Mouse (Mus musculus) urinary bladder, postnatal 14 days (tissue): ENCODE measurements around the gene Rnh1.

Experiments
- DNase-seq: peaks from one replicate; pipeline ENCODE4 v3.0.0; 2021; ENCODE audit warnings: low spot score

Gene Rnh1

DNA sequence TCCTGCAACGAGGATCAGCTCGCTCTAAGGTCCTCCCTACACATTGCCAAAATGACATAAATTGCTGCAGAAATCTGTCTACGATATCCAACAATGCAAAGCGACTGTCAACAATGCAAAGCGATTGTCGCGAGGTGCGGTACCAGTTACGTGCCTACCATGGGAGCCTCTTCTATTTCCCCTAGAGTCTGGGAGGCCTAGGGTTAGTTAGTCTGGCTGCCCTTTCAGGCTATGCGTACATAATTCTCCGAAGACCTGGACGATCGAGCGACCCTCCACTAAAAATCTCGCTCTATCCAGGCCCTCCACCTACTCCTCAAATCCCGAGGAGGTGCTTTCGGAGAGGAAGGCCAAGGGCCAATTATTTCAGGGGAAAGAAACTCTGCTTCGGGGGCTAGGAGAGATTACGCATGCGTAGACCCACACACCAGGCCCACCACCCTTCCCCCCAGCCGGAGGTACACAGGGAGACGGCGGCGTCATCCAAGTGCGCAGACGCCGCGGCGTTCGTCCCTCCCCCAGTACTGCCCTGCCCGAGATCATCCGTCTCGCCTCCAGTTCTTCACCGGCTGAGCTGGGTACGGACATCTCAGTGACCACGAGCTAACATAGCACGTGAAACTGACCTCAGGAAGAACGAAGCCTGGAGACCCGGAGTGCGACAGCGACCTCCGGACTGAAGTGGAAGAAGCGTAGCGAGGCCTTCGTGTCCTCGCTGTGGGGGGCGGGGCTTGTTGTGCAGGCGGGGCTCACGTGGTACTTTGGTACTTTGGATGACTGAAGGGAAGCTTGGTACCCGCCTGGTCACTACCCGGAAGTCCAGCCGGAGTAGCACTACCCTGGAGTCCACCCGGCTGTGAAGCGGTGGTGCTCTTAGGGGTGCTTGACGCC is at the start of gene Rnh1:
Gene Rnh1 (minus strand): TSS at position 742 of the 891 bp plus-strand sequence.
- peak; percentile 90 for DNase-seq

DNA sequence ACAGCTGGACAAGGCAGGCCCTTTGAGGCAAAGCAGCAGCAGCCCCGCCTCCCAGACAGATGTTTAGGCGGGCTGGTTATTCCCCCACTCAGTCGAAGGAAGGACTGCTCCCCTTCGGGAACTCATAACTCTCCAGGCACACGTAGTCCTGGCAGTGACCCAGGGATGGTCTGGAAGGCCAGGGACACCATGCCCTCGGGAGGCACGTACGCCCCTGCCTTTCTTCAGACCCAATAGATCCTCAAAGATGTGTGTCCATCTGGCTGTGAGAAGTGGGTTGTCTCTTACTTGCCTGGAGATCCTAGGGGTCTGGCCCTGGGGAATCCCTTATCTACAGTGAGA is 49.4 kb upstream of the Rnh1 start:
- no peak for DNase-seq

DNA sequence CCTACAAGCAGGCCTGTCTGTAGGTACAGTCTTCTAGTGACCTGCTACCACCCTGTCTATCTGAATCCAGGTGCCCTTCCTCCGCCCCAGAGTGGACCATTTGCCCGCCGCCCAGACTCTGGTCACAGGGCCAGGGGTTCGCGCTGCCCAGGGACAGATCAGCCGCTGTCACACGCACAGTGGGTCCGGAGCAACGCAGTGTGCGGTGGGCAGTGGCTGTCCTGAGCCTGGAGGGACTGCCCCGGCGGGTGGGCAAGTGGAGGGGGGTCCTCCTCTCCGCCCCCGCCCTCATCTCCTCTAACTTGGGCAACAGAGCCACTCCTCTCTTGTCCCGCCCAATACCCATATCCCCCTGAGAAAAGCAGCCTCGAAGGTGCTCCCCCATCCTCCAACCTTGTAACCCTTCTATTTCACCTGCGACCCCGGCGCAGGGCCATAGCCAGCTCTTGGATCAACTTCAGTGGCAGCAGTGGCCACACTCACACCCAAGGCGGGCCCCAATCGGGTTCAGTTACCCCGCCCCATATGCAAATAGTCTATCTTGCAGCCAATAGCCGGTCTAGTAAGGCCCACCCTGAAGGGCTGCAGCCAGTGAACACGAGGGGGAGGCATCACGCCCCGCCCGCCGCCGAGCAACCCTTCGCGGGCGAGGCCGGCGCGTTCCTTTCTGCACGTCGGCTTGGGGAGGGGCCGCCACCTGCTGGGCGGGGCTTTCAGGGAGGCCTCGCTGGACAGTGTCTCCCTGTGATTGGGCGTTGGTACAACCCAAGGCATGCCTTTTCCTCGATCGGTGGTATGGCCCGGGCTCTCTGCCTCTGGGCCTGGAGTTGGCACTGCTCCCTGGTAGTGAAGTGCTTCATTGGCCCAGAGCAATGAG is 48.8 kb upstream of the Rnh1 start:
- peak; percentile 99 for DNase-seq

- DNase-seq = no peak
Observed at GRCm38 (mm10) chr7:141220377-141220776, 47.7 kb upstream of the Rnh1 start.

GRCm38 (mm10) chr7:141219558-141220099 is 47.0 kb upstream of the Rnh1 start:
- DNase-seq = no peak

DNA sequence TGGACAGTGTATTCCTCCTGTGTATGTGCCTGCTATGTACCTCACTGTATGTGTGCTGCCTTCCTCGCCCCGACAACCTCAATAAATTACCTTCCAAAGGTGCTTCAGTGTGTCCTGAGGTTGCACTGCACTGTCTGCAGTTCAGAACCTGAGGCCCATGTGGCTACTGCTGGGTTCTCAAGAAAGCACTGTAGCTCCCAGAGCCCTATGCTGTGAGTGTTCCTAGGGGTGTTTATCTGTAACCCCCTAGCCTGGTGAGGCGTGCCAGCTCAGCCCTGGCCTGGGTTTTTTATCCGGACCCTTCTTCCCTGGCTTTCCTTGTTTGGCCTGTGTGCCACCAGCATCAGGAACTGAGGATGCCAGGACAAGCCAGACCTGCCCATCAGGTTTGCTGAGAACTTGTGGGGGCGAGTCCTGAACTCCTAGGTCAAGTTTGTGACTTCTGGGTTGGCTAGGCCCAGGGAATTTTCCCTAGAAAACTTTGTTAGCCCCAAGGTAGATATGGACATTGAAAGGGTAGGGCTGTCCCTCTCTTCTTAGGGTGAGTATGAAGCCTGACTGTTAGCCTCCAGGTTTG is 46.0 kb upstream of the Rnh1 start:
- DNase-seq = peak; percentile 74

GRCm38 (mm10) chr7:141218141-141218540 is 45.5 kb upstream of the Rnh1 start:
- no peak for DNase-seq

GRCm38 (mm10) chr7:141217343-141218013 is 44.8 kb upstream of the Rnh1 start:
- DNase-seq = no peak

DNA sequence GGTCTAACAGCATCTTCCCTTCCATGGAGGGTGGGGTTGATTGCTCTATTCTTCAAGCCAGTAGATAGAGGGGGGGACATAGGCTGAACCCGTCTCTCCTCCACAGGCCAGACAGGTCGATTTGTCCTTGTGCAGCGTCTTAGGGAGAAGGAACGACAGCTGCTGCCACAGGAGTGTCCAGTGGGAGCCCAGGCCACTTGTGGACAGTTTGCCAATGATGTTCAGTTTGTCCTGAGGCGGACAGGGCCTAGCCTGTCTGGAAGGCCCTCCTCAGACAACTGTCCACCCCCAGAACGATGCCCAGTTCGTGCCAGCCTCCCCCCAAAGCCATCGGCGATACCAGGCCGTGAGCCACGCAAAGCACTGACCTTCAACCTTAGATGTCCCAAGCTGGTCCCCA is 44.2 kb upstream of the Rnh1 start:
- no peak for DNase-seq

- peak; percentile 89 for DNase-seq
Observed at GRCm38 (mm10) chr7:141215880-141216733, 43.5 kb upstream of the Rnh1 start.

GRCm38 (mm10) chr7:141215101-141215879 is 42.6 kb upstream of the Rnh1 start, which contains the start of gene Rassf7:
Gene Rassf7 (plus strand): TSS chr7:141215860.
- peak; percentile 97 for DNase-seq

DNA sequence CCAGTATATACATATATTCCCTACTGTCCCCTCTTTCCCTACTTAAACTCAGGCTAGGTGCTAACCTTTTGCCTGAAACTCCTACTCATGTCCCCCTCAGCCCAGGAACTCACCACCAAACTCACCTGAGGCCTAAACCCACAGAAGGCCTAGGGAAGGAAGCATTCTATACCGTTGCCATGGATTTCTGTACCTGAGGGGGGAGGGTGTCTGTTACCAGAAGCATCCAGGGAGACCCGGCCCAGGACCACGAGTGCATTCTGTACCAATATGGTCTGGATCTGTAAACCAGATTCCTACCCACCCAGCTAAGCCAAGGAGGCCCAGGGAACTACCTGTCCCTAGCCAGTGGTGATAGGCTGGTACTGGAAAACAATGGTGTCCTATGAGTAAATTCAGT is 41.7 kb upstream of the Rnh1 start:
- no peak for DNase-seq

DNA sequence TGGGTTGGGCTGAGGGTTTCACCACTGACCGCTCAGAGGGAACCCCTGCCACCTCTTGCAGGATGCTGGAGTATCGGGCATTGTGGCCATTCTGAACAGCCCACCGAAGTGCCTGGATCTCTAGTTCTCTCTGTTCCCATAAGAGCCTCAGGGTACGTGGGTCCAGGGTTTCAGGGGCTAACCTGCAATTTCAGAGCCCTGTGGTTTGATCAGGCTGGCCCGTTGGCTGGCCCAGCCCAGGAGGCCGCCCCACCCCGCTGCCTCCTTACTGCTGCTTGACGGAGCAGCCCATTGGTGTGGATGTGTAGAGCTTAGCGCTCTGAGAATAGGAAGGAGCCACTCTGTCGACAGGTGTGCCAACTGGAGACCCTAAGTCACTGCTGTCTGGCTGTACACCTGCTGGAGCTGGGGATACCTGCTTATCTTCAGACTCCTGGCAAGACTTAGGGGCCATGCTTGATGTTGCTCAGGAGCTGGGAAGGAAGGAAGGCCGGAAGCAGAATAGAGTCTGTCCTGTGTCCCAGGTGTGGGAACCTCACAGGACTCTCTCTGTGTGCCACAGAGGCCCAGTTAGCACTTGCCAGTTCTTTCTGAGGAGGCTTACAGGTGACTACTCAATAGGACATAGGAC is 41.1 kb upstream of the Rnh1 start, which contains the start of gene Lmntd2:
Gene Lmntd2 (minus strand): TSS at position 476 of the 631 bp plus-strand sequence.
- no peak for DNase-seq

- no peak for DNase-seq
Observed at GRCm38 (mm10) chr7:141213133-141213532, 40.5 kb upstream of the Rnh1 start.

DNA sequence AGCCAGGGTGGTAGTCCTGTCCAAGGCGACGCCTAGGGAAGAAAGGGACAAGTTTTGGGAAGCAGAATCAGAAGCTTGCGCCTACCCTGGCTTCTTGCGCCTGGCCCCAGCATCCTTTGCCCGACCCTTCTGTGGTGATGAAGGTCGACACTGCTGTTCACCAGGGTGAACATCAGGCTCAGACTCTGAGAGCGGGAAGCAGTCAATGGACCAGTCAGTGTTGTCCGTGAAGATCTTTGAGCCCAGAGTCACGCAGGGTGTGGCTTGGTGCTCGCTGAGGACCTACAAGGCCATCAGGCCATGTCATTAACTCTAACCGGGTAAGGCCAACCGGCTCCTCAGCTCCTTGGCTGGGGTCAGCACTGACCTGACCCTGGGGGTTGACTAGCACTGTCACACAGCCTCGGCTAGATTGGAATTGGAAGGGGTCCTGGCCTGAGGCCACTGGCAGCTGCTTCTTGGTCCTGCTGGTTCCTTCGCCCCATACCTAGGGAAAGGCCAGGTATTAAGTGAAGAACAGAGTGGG is 38.0 kb upstream of the Rnh1 start:
- no peak for DNase-seq

DNA sequence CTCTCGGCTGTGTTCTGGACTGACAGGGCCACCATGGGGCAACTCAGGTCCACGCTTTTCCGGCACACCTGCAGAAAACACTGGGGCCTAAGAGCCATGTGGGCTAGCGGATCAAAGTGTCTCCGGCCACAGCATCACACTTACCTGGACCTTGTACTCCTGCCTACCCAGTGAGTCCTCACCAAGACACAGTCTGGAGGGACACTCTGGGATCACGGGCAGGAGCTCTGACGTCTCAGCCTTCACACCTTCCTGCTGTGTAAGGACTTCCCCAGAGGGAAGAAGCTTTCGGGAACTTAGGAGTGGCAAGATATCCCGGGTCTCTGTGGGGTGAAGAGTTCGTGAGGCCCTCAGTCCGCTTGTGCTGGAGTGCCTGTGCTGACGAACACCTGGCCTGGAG is 37.5 kb upstream of the Rnh1 start:
- no peak for DNase-seq

- DNase-seq = no peak
Observed at GRCm38 (mm10) chr7:141209526-141209925, 36.9 kb upstream of the Rnh1 start.

GRCm38 (mm10) chr7:141206182-141206937 is 33.7 kb upstream of the Rnh1 start:
- DNase-seq = no peak
